Comparison of ENCODE assay signal across 22 mouse cellular contexts in the genomic region with DNA sequence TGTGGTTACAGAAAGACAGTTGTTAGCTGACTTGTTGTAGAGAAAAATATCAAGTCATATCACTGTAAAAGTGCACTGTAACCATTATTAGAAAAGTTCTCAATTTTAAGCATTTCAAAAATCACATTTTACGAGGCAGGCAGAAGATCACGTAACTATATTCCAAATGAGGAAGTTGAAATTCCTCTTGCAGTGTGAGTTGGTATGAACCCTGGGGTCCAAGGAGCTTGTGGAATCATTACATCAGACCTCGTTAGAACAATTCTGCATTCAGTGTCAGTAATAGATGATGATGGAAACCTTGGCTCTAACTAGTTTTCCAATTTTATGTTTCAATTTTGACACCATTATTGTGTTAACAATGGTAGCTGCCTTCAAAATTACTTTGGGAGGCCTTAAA.
"Had no signal": no experiment of that assay in that cellular context is flagged by ENCODE, and none has a peak within 500 bp of the region (broad histone marks: within the 10 kb centered on the region; RNA-seq: fewer than 3 reads in every experiment).

No protein-coding gene starts in this region.

- H3K27ac ChIP-seq: lung, embryonic 15.5 days; macrophage; midbrain, embryonic 12.5 days; neural tube, embryonic 13.5 days; neural tube, embryonic 15.5 days had no signal

- ATAC-seq: liver, postnatal 0 days; lung, postnatal 0 days; midbrain, embryonic 16.5 days had no signal

- H3K4me2 ChIP-seq: lung, embryonic 15.5 days; midbrain, embryonic 12.5 days; neural tube, embryonic 13.5 days; neural tube, embryonic 15.5 days had no signal

- H3K9ac ChIP-seq: liver, postnatal 0 days; lung, embryonic 15.5 days; midbrain, embryonic 12.5 days; neural tube, embryonic 13.5 days; neural tube, embryonic 15.5 days had no signal

- H3K36me3 ChIP-seq: lung, embryonic 15.5 days; midbrain, embryonic 12.5 days; neural tube, embryonic 13.5 days; neural tube, embryonic 15.5 days had no signal

- H3K9me3 ChIP-seq: lung, embryonic 15.5 days; megakaryocyte, embryonic 14.5 days; midbrain, embryonic 12.5 days; neural tube, embryonic 13.5 days; neural tube, embryonic 15.5 days had no signal

- H3K4me1 ChIP-seq: lung, embryonic 15.5 days; midbrain, embryonic 12.5 days; neural tube, embryonic 13.5 days; neural tube, embryonic 15.5 days had no signal

- H3K27me3 ChIP-seq: lung, embryonic 15.5 days; midbrain, embryonic 12.5 days; neural tube, embryonic 13.5 days; neural tube, embryonic 15.5 days had no signal

- DNase-seq: liver, postnatal 0 days; lung, adult 2 months; lung, postnatal 14 days; lung, postnatal 36 days; midbrain, embryonic 14.5 days; retina, postnatal 1 day; right cerebral cortex, adult 18-20 months; right cerebral cortex, postnatal 25 days; right cerebral cortex, postnatal 4 days; spleen, adult 18-20 months; thymus, adult 18-20 months; thymus, postnatal 14 days; thymus, postnatal 36 days had no signal

- H3K4me3 ChIP-seq: lung, embryonic 15.5 days; megakaryocyte, embryonic 14.5 days; midbrain, embryonic 12.5 days; myocyte; neural tube, embryonic 13.5 days; neural tube, embryonic 15.5 days had no signal
